Mouse (Mus musculus) cerebellum, adult 2 months (tissue): ENCODE measurements around the gene Calhm6. TPM values are rescaled to one million over a fixed set of nuclear protein-coding genes. Genes with fewer than 3 reads are reported as not detected.

Experiments
- DNase-seq, 2 experiments: peaks; one replicate each; pipeline ENCODE4 v3.0.0; 2021
- H3K27ac ChIP-seq: fragments of 200-500 bp; 2 replicates; pipeline ENCODE4 v1.5.1; 2012; ENCODE audit warnings: low read length, control low read depth, inconsistent platforms; ENCODE audit not compliant: insufficient read depth
- H3K27me3 ChIP-seq: fragments of 200-500 bp; 2 replicates; pipeline ENCODE4 v1.6.1; 2012; ENCODE audit warnings: inconsistent platforms, mild to moderate bottlenecking, low read length, moderate library complexity; ENCODE audit not compliant: control insufficient read depth, insufficient read depth
- H3K4me1 ChIP-seq: fragments of 200-500 bp; 2 replicates; pipeline ENCODE4 v1.6.1; 2011; ENCODE audit warnings: low read length; ENCODE audit not compliant: control insufficient read depth, insufficient read depth
- H3K4me3 ChIP-seq: fragments of 200-500 bp; replicated peaks from 2 replicates; pipeline ENCODE3; 2011; ENCODE audit warnings: mild to moderate bottlenecking, low read depth, low read length, control low read depth; ENCODE audit not compliant: insufficient read depth
- CTCF ChIP-seq: fragments of 200-500 bp; IDR thresholded peaks from 2 replicates; pipeline ENCODE4 v1.5.1; 2011; ENCODE audit warnings: low read depth, mild to moderate bottlenecking, control low read depth, low read length, moderate library complexity, borderline replicate concordance; ENCODE audit not compliant: insufficient read depth
- POLR2A ChIP-seq: fragments of 200-500 bp; IDR thresholded peaks from 2 replicates; pipeline ENCODE4 v1.6.1; 2011; ENCODE audit warnings: low read length, control low read depth, borderline replicate concordance; ENCODE audit not compliant: insufficient read depth
- WGBS: fragments of 180-500 bp; shearing (Covaris S2); methylation state at CpG from one replicate; pipeline ENCODE4 v1.1.7; 2018; 5-methylcytosine and 5-hydroxymethylcytosine counted together
- polyA plus RNA-seq: library from polyadenylated mRNA; depleted of rRNA; stranded (reverse); fragments of >200 nt; gene quantifications from 2 replicates; pipeline ENCODE4 v1.2.3, GENCODE M21; 2012

Gene Calhm6
- polyA plus RNA-seq, 1 experiment, result 0.34 TPM

GRCm38 (mm10) chr10:34151827-34152226 is 24.0 kb upstream of the Calhm6 start:
- 84% methylated on average over 3 of the region's 3 CpGs for WGBS
- Histone ChIP-seq H3K4me1 (no peaks in the 10 kb centered on the region), H3K4me3 (no peak overlapping the region), H3K27me3 (no peaks in the 10 kb centered on the region), H3K27ac (no peak overlapping the region)
- no peak for DNase-seq
- TF ChIP-seq POLR2A (no peak), CTCF (no peak; the same call in 1 of the 2 replicates)

GRCm38 (mm10) chr10:34150454-34150853 is 22.7 kb upstream of the Calhm6 start:
- 81% methylated on average over 6 of the region's 6 CpGs for WGBS
- TF ChIP-seq CTCF, result no peak
- no peak for TF ChIP-seq POLR2A
- H3K4me3 ChIP-seq, result no peak overlapping the region
- H3K4me1 ChIP-seq, result no peaks in the 10 kb centered on the region
- no peaks in the 10 kb centered on the region for H3K27me3 ChIP-seq
- DNase-seq, result no peak
- H3K27ac ChIP-seq, result no peak overlapping the region

DNA sequence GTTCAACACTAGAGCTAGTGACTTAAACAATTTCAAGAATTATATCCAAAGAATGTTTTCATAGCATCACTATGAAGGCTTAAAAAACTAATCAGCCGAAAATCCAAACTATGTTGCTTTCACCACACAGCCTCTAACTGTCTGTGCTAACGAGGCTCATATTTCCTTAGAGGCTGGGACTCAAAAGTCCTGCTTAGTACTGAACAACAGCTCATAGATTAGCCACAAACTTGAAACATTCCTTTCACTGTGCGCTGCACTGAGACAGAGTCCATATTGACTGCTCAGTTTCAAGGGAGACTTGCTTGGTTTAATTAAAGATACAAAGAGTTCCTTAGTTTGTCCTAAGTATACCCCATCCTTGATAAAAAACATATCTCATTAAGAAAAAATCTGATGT is 22.0 kb upstream of the Calhm6 start:
- H3K27me3 ChIP-seq, result no peaks in the 10 kb centered on the region
- no peak overlapping the region for H3K4me3 ChIP-seq
- no peaks in the 10 kb centered on the region for H3K4me1 ChIP-seq
- no peak for TF ChIP-seq POLR2A
- TF ChIP-seq CTCF, result no peak
- 77% methylated on average over 3 of the region's 3 CpGs for WGBS
- H3K27ac ChIP-seq, result no peak overlapping the region
- no peak for DNase-seq

DNA sequence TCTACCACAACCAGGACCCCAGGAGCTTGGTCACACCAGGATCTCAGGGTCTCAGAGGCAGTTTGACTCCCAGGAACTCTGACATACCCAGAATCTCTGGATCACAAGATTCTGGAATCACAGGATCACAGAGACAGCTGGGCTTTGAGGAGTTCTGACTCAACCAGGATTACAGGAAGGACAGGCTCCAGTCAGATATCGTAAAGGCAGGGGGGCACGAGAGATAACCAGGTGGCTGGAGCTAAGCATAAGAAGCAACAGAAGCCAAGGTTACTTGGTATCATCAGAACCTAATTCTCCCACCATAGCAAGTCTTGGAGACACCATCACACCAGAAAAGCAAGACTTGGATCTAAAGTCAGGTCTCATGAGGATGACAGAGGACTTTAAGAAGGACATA is 13.9 kb upstream of the Calhm6 start:
- Histone ChIP-seq H3K4me1 (no peaks in the 10 kb centered on the region), H3K4me3 (no peak overlapping the region), H3K27ac (no peak overlapping the region), H3K27me3 (no peaks in the 10 kb centered on the region)
- WGBS, result 90% methylated on average over 2 of the region's 2 CpGs
- TF ChIP-seq POLR2A, result no peak
- no peak for TF ChIP-seq CTCF
- no peak for DNase-seq

- Histone ChIP-seq H3K27me3 (no peaks in the 10 kb centered on the region), H3K4me1 (no peaks in the 10 kb centered on the region), H3K4me3 (no peak overlapping the region), H3K27ac (no peak overlapping the region)
- WGBS, result 66% methylated on average over 4 of the region's 4 CpGs
- TF ChIP-seq CTCF (no peak), POLR2A (no peak)
- no peak for DNase-seq
These were observed 12.0 kb upstream of the Calhm6 start for GRCm38 (mm10) chr10:34139768-34140167.

DNA sequence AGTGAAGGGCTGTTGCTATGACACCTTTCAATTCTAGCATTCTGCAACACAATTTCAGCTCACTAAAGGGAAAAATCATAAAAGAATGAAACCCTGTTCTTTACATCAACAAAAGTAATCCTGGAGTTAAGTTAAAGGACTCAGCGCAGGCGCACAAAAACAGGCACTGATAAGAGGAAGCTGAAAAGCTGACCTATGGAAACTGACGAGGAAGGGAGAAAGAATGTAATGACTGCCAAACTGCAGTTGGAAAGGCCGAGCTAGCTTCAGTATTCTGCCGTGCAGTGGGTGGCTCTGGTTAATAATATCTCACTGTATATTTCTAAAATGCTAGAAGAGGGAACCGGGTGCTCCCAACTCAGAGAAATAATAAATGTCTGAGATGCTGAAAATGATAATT is 10.2 kb upstream of the Calhm6 start:
- no peak overlapping the region for H3K27ac ChIP-seq
- no peaks in the 10 kb centered on the region for H3K4me1 ChIP-seq
- WGBS, result 60% methylated on average over 6 of the region's 6 CpGs
- no peaks in the 10 kb centered on the region for H3K27me3 ChIP-seq
- TF ChIP-seq POLR2A (no peak), CTCF (no peak)
- H3K4me3 ChIP-seq, result no peak overlapping the region
- DNase-seq, result no peak

- no peak overlapping the region for H3K4me3 ChIP-seq
- TF ChIP-seq CTCF (no peak), POLR2A (no peak)
- WGBS, result 9% methylated on average over 6 of the region's 6 CpGs
These were observed 8.6 kb upstream of the Calhm6 start for GRCm38 (mm10) chr10:34136432-34136831.

DNA sequence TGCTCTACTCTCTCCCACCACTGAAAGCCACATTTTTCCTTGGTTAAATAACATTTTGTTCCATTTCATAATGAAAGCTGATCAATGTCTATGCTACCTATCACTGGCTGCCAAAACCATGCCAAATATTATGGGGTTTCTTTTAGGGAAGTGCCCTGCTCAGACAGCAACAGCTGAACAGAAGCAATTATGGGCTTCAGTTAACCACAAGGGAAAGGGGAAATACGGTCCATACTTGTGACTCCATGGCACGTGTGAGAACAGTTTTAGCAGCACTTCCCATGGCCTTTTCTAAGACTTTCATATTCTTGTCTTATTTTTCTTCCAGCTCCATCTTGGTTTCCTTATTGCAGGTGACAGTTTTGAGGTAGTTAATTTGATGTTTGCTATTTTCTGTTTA is 3.6 kb upstream of the Calhm6 start:
- Histone ChIP-seq H3K27ac (no peak overlapping the region), H3K4me3 (no peak overlapping the region), H3K4me1 (no peaks in the 10 kb centered on the region), H3K27me3 (no peaks in the 10 kb centered on the region)
- no peak for DNase-seq
- 76% methylated on average over 2 of the region's 2 CpGs for WGBS
- no peak for TF ChIP-seq CTCF

More at GRCm38 (mm10) chr10:34136432-34136831, 8.6 kb upstream of the Calhm6 start:
- Histone ChIP-seq H3K27ac (no peak overlapping the region), H3K4me1 (no peaks in the 10 kb centered on the region), H3K27me3 (no peaks in the 10 kb centered on the region)
- DNase-seq, result no peak

DNA sequence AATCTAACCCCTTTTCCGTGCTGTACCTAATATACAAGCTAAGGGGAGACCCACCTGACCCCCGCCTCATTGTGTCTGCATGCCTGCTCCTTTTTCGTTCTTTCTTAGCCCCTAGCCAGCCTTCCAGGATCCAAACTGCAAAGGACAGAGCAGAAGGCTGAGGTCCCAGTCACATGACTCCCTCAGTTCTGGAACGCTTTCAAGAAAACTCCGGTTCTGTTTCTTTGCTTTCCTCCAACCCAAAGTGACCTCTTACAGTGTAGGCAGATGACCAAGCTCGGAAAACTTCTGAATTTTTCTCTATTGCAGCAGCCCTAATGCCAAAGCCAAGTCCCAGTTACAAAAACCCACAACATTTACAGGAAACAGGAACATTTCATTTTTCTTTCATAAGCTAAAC is 607 bp upstream of the Calhm6 start:
- WGBS, result 51% methylated on average over 6 of the region's 6 CpGs
- no peak overlapping the region for H3K27ac ChIP-seq
- no peak for DNase-seq
- TF ChIP-seq POLR2A (no peak), CTCF (no peak)
- no peaks in the 10 kb centered on the region for H3K27me3 ChIP-seq
- H3K4me3 ChIP-seq, result no peak overlapping the region
- H3K4me1 ChIP-seq, result no peaks in the 10 kb centered on the region
